Mouse (Mus musculus) kidney, postnatal 10 days (tissue): ENCODE results near the gene Dmac1.
A peak's percentile ranks its signal among the peaks of the same experiment; 100 is the strongest.
"Not testable (repeated sequence)": the region's sequence is repeated elsewhere in the genome, so short reads cannot be mapped to it uniquely, and the experiment has no call there.

ENCODE experiments used
- DNase-seq: peaks from one replicate; pipeline ENCODE4 v3.0.0; 2021; ENCODE audit warnings: mixed read lengths

The Dmac1 gene

GRCm38 (mm10) chr4:75278197-75279175, at the start of gene Dmac1:
Gene Dmac1, minus strand, starts transcription at chr4:75278305.
- DNase-seq = peak; percentile 96

DNA sequence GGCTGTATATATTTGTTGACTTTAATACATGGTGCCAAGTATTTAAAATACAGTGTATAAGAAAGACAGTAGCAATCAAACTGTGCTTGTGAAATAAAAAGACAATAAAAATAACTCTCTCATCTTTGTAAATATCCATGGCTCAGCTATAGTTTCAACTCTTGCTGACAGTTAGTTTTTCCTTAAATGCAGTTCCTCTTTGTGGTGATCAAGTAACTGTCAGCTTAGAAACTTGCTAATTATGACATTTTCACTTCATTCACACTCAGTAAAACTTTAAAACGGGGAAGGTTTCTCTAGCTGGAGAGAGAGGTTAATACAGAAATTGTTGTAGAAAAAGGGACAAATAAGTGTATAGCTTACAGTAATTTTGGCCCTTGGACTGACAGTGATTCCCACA, 37.3 kb upstream of the Dmac1 start:
- DNase-seq = no peak

DNA sequence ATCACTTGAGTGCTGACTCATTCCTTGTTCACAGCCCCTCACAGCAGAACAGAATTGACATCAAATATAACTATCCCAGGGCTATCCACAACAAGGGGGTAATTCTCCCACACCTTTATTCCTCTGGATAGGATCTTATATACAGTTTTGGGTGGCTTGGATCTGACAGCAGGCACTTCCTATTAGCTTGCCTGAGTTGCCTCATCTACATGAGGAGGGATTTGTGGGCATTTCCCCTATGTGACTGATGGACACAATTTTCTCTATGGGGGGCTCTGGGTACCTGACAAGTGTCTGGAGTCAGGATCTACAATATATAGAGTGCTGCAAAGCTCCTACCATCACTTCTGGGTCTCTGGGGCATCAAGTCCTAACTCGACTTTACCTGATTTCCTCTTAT, 36.9 kb upstream of the Dmac1 start:
- no peak for DNase-seq

GRCm38 (mm10) chr4:75311918-75312317, 33.8 kb upstream of the Dmac1 start:
- no peak for DNase-seq

DNA sequence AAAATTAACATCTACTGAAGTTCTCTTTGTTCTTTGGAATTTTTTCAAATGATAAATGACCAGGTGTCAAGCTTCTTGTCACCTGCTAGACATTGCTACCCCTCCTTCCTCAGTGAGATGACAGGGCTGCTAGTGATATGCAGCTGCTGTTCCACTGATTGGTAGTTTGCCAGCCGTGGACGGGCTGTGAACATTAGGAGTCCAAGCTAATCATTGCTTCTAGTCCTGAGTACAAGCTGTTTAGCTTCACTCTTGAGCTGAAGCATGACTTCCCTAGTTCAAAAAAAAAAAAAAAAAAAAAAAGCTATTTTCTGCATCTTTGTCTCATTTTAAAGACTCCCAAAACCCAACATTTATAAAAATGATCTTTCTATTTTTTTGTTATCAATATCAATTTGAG, 33.2 kb upstream of the Dmac1 start:
- no peak for DNase-seq

DNA sequence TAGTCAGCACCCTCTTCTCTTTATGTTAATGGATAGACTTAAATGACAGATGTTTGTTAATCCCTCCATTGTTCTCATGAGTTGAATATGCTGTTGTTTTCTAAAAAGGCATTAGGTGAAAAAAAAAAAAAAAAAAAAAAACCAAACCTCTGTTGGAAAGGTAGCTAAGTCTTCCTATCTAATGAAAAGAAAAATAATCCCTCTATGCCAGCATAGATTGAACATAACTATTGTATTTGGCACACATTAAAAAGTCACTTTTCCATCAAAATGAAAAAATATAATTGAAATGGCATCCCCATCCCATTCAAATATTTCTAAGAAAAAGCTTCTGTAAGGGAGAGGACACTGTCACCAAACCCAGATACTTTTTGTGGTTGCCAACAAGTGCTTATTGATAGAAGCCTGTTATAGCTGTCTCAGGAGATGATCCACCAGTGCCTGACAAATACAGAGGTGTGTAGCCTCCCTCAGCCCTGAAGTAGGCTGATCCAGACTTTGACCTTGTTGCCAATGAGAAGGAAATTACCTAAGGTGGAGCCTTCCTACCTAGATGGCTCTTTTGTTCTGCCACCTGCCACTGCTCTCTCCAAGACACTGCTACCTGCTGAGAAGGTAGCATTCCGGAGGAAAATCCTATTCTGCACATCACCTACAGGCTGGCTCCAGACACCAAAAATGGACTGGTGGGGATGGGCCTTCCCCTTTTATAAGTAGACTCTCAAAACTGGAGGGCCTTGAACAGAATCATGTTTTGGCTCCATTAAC, 22.3 kb upstream of the Dmac1 start:
- no peak for DNase-seq

GRCm38 (mm10) chr4:75292315-75292714, 14.2 kb upstream of the Dmac1 start:
- no peak for DNase-seq

GRCm38 (mm10) chr4:75291142-75291541, 13.0 kb upstream of the Dmac1 start:
- DNase-seq = no peak

DNA sequence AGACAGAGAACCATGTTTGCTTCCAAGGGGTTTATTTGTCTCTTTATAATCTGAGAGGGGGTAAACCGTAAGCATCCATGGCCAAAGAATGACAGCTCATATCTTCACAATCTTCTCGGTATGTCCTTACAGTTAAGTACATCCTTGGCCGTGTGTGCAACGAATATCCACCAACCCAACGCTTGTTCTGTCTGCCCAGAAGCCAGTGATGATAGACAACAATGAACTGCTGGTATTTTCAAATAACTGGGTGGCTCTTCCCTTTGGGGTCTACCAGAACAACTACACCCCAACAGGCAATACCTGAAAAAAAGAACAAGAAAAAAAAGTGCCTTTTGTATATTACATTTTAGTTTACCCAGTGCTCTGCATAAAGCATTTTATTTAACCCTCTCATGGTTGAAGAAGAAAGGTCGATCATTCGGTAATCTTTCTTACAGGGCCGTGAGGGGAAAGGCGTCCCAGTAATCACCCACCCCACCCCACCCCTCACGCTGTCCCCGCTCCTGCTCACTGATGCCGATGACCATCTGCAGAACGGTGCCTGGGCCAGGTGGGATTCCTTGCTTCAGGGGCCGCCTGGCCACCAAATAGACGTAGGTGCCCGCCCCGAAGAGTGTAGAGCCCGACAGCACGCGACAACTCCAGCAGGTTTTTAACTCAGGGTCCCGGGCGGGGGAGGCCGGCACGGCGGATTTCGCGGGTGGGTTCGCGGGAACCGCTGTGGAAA, 473 bp downstream of the Dmac1 start:
- DNase-seq = no peak

DNA sequence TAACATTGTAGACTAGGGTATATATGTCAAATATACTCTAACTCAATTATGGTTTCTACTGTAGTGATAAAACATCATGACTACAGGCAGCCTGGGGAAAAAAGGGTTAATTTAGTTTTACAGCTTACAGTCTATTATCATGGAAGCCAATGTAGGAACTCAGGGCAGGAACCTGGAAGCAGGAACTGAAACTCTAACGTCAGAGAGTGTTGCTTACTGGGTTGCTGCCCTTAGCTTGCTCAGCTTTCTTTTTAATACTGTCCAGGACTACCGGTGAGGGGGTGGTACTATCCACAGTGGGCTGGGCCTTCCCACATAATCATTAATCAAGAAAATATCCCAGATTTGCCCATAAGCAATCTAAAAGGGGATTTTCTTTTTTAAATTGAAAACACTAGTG, 2.4 kb downstream of the Dmac1 start:
- no peak for DNase-seq

GRCm38 (mm10) chr4:75267866-75268265, 10.2 kb downstream of the Dmac1 start:
- DNase-seq = no peak

- no peak for DNase-seq
Observed at GRCm38 (mm10) chr4:75266773-75267550, 11.1 kb downstream of the Dmac1 start.

DNA sequence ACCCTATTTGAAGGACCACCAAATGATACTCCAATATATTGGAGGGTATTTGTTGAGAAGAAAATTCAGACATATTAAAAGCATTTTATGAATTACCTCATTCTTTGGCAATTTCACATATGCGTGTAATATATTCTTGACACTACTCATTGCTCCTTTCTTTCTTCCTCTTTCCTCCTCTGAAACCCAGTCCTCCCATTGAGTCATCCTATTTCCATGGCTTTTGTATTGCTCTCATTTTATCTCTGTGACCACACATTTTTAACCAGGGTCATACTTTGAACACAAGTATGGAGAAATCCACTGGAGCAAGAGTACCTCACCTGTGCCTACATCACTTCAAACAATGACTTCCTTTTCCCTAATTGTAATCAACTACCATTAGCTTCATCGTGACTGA, 13.9 kb downstream of the Dmac1 start:
- DNase-seq = no peak

GRCm38 (mm10) chr4:75263556-75264129, 14.5 kb downstream of the Dmac1 start:
- DNase-seq = no peak

GRCm38 (mm10) chr4:75262423-75262822, 15.7 kb downstream of the Dmac1 start:
- DNase-seq = no peak

- no peak for DNase-seq
Observed at GRCm38 (mm10) chr4:75260156-75260555, 17.9 kb downstream of the Dmac1 start.

- DNase-seq = no peak
Observed at GRCm38 (mm10) chr4:75259447-75259846, 18.7 kb downstream of the Dmac1 start.

GRCm38 (mm10) chr4:75234602-75235001, 43.5 kb downstream of the Dmac1 start:
- DNase-seq = not testable (repeated sequence)
